Mouse (Mus musculus) E14TG2a.4 (cell line): Measurements from ENCODE around the gene Efnb3.

Experiments used
- CTCF ChIP-seq: conservative IDR thresholded peaks from 2 replicates; pipeline ENCODE4 v1.5.1; 2014; ENCODE audit warnings: low read length
- NANOG ChIP-seq: IDR thresholded peaks from 2 replicates; pipeline ENCODE4 v1.6.1; 2014; ENCODE audit warnings: borderline replicate concordance, low read length, mixed read lengths
- POU5F1 ChIP-seq: IDR thresholded peaks from 2 replicates; pipeline ENCODE4 v1.6.1; 2014; ENCODE audit warnings: low read length, borderline replicate concordance

DNA sequence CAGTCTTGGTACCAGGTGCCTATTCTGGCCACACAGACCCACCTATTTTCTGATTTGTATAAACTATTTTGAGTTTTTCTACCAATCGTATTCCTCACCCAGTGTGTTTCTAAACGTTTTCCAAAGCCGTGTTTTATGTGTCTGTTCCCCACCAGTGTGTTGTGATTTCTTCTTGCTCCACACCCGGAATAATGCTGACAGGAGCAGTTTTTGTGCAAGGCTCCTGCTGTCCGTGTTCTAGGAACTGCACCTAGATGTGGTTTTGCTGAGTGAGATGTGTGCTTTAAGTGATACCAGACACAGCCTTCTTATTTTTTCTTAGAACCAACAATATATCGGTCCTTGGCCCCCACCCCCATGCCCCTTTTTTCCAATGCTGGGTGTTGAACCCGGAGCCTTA is 24.0 kb upstream of the Efnb3 start:
- TF ChIP-seq CTCF = no peak
- no peak for TF ChIP-seq POU5F1
- TF ChIP-seq NANOG = no peak
